Mouse (Mus musculus) splenic B cell, adult 2 months (primary cell): ENCODE data around the gene Mkrn2.

Source experiments
- DNase-seq: peaks from one replicate; pipeline ENCODE4 v3.0.0-alpha.2; 2011; ENCODE audit warnings: low read depth, low spot score
- H3K27me3 ChIP-seq: 2 replicates; pipeline ENCODE4 v1.6.1; 2012; ENCODE audit warnings: mild to moderate bottlenecking, low read length, moderate library complexity, mixed read lengths; ENCODE audit not compliant: control insufficient read depth, poor library complexity, insufficient read depth, severe bottlenecking
- H3K36me3 ChIP-seq: 2 replicates; pipeline ENCODE4 v1.6.1; 2012; ENCODE audit warnings: mild to moderate bottlenecking, low read length, moderate library complexity, mixed read lengths; ENCODE audit not compliant: control insufficient read depth, poor library complexity, insufficient read depth, severe bottlenecking

The Mkrn2 gene

GRCm38 (mm10) chr6:115601715-115602523, at the start of gene Mkrn2:
Mkrn2 (plus strand) TSS chr6:115601902.
- peak; percentile 89 for DNase-seq
- Histone ChIP-seq H3K36me3 (peaks cover 1% of the 10 kb centered on the region; the same call in 1 of the 2 replicates), H3K27me3 (no peaks in the 10 kb centered on the region)

DNA sequence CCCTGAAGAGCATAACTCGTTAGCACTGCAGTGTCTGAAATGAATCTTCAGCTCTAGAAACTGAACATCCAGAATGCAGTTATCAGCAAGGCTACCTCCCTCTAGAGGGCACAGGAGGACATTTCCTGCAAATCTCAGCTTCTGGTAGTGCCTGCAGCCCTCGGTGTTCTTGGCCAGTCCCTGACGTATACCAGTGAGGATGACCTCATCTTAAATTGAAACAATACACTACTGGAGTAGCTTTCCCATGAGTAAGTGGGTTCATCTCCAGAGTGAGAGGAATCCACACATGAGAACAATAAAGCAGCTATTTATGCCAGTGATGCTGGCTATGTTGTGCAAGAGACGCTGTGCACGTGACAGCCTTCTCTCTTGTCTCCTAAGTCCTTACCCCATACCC, 46.2 kb upstream of the Mkrn2 start:
- H3K27me3 ChIP-seq = no peaks in the 10 kb centered on the region
- no peak for DNase-seq
- no peaks in the 10 kb centered on the region for H3K36me3 ChIP-seq

DNA sequence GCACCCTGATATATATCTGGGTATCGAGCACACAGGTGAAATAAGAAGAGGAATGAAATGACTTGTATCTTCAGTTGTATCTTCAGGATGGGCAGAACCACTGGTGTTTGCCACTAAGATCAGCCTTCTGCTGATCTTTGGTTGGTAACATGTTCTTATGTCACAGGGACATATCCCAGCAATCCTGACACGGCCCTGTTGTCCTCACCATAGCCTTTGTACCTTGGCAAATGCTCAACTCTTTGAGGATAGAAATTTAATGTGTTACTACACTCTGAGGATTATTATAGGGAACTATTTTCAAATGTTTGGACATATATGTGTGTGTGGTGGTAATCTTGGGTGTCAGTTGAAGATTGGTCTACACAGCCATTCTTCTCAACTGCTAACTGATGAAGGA, 43.5 kb upstream of the Mkrn2 start:
- DNase-seq = no peak
- 0 out of 2 replicates have a peak, but pooled peaks cover 2% of the 10 kb centered on the region for H3K36me3 ChIP-seq
- H3K27me3 ChIP-seq = no peaks in the 10 kb centered on the region

- Histone ChIP-seq H3K36me3 (0 out of 2 replicates have a peak, but pooled peaks cover 2% of the 10 kb centered on the region), H3K27me3 (no peaks in the 10 kb centered on the region)
- DNase-seq = no peak
Measured at GRCm38 (mm10) chr6:115559651-115560632, 41.8 kb upstream of the Mkrn2 start.

DNA sequence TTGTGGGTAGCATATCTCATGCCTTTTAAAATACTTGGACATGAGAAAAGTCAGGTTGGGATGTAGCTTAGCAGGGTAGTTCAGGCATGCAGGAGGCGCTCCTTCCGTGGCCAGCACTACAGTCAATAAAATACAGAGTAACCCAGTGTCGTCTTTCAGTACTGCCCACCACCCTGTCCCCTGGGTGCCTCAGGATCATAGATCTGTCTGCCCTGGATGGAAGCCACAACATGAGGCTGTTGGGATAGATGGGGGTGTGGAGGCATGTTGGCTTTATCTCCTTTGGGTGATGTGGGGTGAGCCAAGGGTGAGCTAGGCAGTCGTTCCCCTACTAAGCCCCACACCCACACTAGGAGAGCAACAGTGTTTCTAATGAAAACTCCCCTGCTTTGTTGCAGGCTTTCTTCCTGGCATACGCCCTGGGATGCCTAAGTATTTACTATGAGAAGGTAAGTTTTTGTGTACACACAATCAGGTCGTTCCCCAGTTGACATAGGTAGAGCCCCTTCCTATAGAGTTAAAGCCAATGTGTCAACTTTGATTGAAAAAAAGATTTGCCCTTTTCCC, 36.1 kb upstream of the Mkrn2 start:
- Histone ChIP-seq H3K27me3 (no peaks in the 10 kb centered on the region), H3K36me3 (0 out of 2 replicates have a peak, but pooled peaks cover 2% of the 10 kb centered on the region)
- no peak for DNase-seq

DNA sequence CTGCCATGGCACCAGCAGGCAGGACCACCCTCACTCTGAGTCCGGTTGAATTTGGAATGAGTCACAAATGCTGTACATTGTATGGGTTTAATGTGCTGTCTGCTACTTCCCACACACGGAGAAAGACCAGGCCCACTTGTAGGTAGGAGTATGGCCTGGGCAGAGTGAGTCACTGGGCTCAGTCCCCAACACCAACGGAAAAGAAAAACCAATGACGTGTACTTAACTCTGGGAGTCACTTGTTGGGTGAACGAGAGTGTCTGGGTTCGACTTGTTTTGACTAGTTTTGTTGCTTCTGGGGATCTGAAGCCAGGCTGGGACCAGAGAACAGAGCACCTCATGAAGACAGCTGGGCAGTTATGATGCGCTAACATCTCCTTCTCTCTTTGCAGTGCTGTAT, 27.5 kb upstream of the Mkrn2 start:
- H3K27me3 ChIP-seq = no peaks in the 10 kb centered on the region
- peaks cover 2% of the 10 kb centered on the region; the same call in 1 of the 2 replicates for H3K36me3 ChIP-seq
- no peak for DNase-seq

GRCm38 (mm10) chr6:115577407-115577806, 24.3 kb upstream of the Mkrn2 start:
- DNase-seq = no peak
- no peaks in the 10 kb centered on the region for H3K27me3 ChIP-seq
- peaks cover 2% of the 10 kb centered on the region; the same call in 1 of the 2 replicates for H3K36me3 ChIP-seq

DNA sequence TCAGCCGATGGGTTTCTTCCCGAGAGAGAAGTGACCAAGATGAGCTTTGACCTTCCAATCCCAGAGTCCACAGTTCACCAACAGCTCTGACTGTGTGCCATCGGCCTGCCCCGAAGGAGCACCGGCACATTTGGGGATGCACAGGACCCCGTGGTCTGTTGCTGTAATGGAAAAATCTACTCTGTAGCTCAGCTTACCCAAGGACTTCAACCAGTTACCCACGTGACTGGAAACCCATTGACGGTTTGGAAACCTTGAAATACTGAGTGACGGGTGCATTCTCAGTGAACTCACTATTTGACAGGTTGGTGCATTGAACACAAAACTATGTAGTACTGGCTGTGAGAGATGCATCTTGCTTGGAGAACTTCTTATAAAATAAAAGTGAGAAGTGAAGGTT, 23.8 kb upstream of the Mkrn2 start:
- Histone ChIP-seq H3K27me3 (no peaks in the 10 kb centered on the region), H3K36me3 (peaks cover 2% of the 10 kb centered on the region; the same call in 1 of the 2 replicates)
- no peak for DNase-seq

DNA sequence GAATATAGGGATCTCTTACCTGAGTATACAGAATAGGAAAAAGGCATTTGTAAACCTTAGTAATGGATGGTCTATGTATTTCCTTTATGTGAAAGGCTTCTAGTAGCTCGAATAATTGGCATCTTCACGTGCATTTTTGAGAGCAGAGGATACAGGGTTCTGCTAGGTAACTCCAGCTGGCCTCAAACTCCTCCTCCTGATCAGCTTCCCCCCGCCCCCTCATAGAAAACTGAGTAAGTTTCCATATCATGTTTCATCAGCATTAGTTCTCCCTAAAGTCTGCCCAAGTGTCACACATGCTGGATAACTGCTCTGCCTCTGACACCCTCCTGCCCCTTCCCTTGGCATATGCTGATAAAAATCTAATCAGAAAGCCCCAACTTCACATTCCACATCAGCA, 20.9 kb upstream of the Mkrn2 start:
- H3K36me3 ChIP-seq = peaks cover 2% of the 10 kb centered on the region; the same call in 1 of the 2 replicates
- H3K27me3 ChIP-seq = no peaks in the 10 kb centered on the region
- DNase-seq = no peak

DNA sequence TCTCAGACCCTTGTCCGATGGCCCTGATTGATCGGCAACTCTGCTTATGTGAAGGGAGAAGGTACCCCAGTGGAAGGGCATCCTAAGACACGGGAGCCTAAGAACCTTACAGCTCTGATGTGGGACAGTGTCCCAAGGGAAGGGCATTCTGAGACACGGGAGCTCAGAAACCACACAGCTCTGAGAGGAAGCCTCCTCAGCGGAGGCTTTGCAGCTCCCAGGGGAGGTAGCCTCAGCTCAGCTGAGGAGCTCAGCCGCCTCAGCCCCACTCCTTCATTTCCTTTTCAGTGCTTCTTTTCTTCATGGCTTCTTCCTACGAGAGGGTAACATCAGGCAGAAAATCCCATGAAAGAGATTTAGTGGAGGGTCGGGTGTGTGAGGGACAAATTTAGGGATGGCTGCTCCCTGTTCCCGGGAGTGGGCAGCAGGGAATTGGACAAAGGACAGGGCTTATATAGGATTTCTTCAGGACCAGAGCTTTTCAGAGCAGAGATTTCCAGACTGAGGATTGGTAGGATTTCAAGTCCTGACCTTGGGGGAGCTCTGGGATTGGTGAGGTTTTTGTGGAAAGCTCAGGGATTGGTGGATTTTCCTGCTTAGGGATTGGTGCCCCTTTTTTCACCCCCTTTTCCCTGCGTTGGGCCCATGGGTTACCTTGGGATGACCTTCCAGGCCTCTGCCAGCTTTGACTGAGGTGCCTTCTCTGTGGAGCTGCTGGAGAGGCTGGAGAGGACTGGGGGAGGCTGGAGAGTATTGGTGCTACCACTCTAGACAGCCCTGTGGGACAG, 19.2 kb upstream of the Mkrn2 start:
- H3K36me3 ChIP-seq = peaks cover 2% of the 10 kb centered on the region; the same call in 1 of the 2 replicates
- peak; percentile 18 for DNase-seq
- no peaks in the 10 kb centered on the region for H3K27me3 ChIP-seq

- no peaks in the 10 kb centered on the region for H3K27me3 ChIP-seq
- peak; percentile 46 for DNase-seq
- H3K36me3 ChIP-seq = no peaks in the 10 kb centered on the region
Measured at GRCm38 (mm10) chr6:115583430-115584125, 18.1 kb upstream of the Mkrn2 start.

- DNase-seq = no peak
- no peaks in the 10 kb centered on the region for H3K36me3 ChIP-seq
- no peaks in the 10 kb centered on the region for H3K27me3 ChIP-seq
Measured at GRCm38 (mm10) chr6:115584176-115584575, 17.5 kb upstream of the Mkrn2 start.

GRCm38 (mm10) chr6:115586321-115586720, 15.4 kb upstream of the Mkrn2 start:
- no peak for DNase-seq
- Histone ChIP-seq H3K27me3 (no peaks in the 10 kb centered on the region), H3K36me3 (no peaks in the 10 kb centered on the region)
